In the genomic region with DNA sequence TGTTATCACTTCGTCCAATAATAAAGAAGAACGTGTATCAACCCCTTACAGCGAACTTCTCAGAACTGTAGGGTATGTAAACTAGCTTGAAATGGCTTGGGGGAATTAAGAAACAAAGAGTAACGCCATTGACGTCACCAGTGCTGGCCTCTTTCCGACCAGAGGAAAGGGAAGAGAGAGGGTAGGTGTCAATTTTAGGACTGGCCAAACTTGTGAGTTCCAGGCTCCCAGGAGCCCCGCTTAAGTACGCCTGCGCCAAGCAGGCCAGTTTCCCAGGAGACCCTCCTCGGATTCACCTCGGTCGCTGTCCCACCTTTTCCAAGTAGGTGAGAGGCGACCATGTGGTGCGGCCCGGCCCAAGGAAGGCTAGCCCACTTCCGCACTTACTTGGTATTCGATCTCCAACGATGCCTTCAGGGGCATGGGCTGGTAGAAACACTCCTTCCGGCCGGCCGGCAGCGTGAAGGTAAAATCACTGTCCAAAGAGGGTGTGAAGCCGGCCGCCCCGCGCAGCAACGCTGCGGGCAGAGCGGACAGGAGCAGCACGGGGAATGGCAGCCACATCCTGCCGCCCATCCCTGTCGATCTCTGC, we compare ENCODE assay signal across 8 mouse cellular contexts. TPM values are rescaled to one million over a fixed set of nuclear protein-coding genes. Genes with fewer than 3 reads are reported as not detected.
A peak's percentile ranks its signal among the peaks of the same experiment; 100 is the strongest.
DNase-seq lines count a peak whose midpoint lies in the region; ATAC-seq and TF ChIP-seq lines count a peak whose summit lies in the region.

No protein-coding gene starts in this region.

- peak overlapping the region; percentile 45 for H3K4me2 ChIP-seq in intestine, embryonic 14.5 days (ENCODE audit: low read length)
- H3K4me2 ChIP-seq in lung, postnatal 0 days (replicated peaks; ENCODE audit: low read depth, low read length) = peak overlapping the region; percentile 92

- peak overlapping the region; percentile 83 for H3K9ac ChIP-seq in intestine, embryonic 14.5 days (ENCODE audit: low read length)
- peak overlapping the region; percentile 92 for H3K9ac ChIP-seq in lung, postnatal 0 days (replicated peaks; ENCODE audit: low read depth)

- no peaks in the 10 kb centered on the region for H3K9me3 ChIP-seq in intestine, embryonic 14.5 days (ENCODE audit: control insufficient read depth, low read length)
- no peaks in the 10 kb centered on the region for H3K9me3 ChIP-seq in lung, postnatal 0 days (ENCODE audit: low read length)

- no peak for TF ChIP-seq CTCF in lung, postnatal 0 days (IDR thresholded peaks at IDR 0.05)

- no peaks in the 10 kb centered on the region for H3K27me3 ChIP-seq in intestine, embryonic 14.5 days (replicated peaks; ENCODE audit: control insufficient read depth, insufficient read depth, low read length)
- H3K27me3 ChIP-seq in lung, postnatal 0 days (replicated peaks; ENCODE audit: insufficient read depth, low read length) = no peaks in the 10 kb centered on the region

- peaks cover 7% of the 10 kb centered on the region; the same call in 1 of the 2 replicates for H3K4me1 ChIP-seq in intestine, embryonic 14.5 days (replicated peaks; ENCODE audit: control insufficient read depth, insufficient read depth, low read length)
- H3K4me1 ChIP-seq in lung, postnatal 0 days (ENCODE audit: insufficient read depth, low read depth, low read length) = 0 out of 2 replicates have a peak, but pooled peaks cover 5% of the 10 kb centered on the region

- DNase-seq in right cerebral cortex, adult 18-20 months = peak; percentile 19
- no peak for DNase-seq in right cerebral cortex, postnatal 25 days
- DNase-seq in brain, adult 2 months (ENCODE audit: low read depth, low spot score) = peak; percentile 48
- peak; percentile 32 for DNase-seq in gastrocnemius, postnatal 25 days
- DNase-seq in intestine, embryonic 14.5 days (ENCODE audit: low spot score) = no peak
- DNase-seq in lung, postnatal 0 days (ENCODE audit: low spot score) = peak; percentile 86
- peak; percentile 62 for DNase-seq in retina, embryonic 14.5 days (ENCODE audit: low spot score)
- DNase-seq in T-cell, adult 2 months (ENCODE audit: low spot score) = no peak

- H3K27ac ChIP-seq in intestine, embryonic 14.5 days (ENCODE audit: low read depth) = peak overlapping the region; percentile 91
- H3K27ac ChIP-seq in lung, postnatal 0 days (ENCODE audit: low read length) = peak overlapping the region; percentile 96

- TF ChIP-seq EP300 in lung, postnatal 0 days (IDR thresholded peaks at IDR 0.05) = no peak

- H3K36me3 ChIP-seq in intestine, embryonic 14.5 days (ENCODE audit: control insufficient read depth, insufficient read depth, low read length) = peaks cover 15% of the 10 kb centered on the region
- H3K36me3 ChIP-seq in lung, postnatal 0 days (ENCODE audit: insufficient read depth, low read length) = 0 out of 2 replicates have a peak, but pooled peaks cover 3% of the 10 kb centered on the region

- peak overlapping the region; percentile 91 for H3K4me3 ChIP-seq in intestine, embryonic 14.5 days (ENCODE audit: low read depth, low read length)
- H3K4me3 ChIP-seq in lung, postnatal 0 days (ENCODE audit: low read depth, low read length) = peak overlapping the region; percentile 90

- peak; percentile 70 for ATAC-seq in intestine, embryonic 14.5 days (replicated peaks; ENCODE audit: low FRiP score, low TSS enrichment, low read depth)
- ATAC-seq in lung, postnatal 0 days = peak; percentile 27

- WGBS in intestine, embryonic 14.5 days = 0% methylated on average over 32 of the region's 32 CpGs
- 0% methylated on average over 28 of the region's 32 CpGs for WGBS in lung, postnatal 0 days

RNA-seq across cellular contexts. Expression of gene Tmed5, which starts 0.5 kb away (rescaled TPM):
- total RNA-seq in gastrocnemius, postnatal 25 days (2021) = 10 to 100 TPM; 22.2 to 31.7 TPM
- 41.4 and 47.2 TPM in 2 replicates for polyA plus RNA-seq in intestine, embryonic 14.5 days (2014; fragmentation: Nextera tagmentation; extraction: Ambion mirVana)
- 33.9 and 36.4 TPM in 2 replicates for polyA plus RNA-seq in lung, postnatal 0 days (2015; fragmentation: Nextera tagmentation; extraction: Ambion mirVana)

RNA-seq across cellular contexts. Expression of gene Ccdc18, which starts 0.7 kb away (rescaled TPM):
- total RNA-seq in gastrocnemius, postnatal 25 days (2021) = under 1 TPM; 0.32 to 0.46 TPM
- polyA plus RNA-seq in intestine, embryonic 14.5 days (2014; fragmentation: Nextera tagmentation; extraction: Ambion mirVana) = 8.6 and 11.1 TPM in 2 replicates
- 2.6 and 3.3 TPM in 2 replicates for polyA plus RNA-seq in lung, postnatal 0 days (2015; fragmentation: Nextera tagmentation; extraction: Ambion mirVana)

Comparison
In these comparisons a context has a peak if more than half of its experiments do, and no peak if none do; other contexts are left out.
1. DNase-seq: peak in right cerebral cortex, adult 18-20 months (single experiment), brain, adult 2 months (single experiment), gastrocnemius, postnatal 25 days (single experiment), lung, postnatal 0 days (single experiment) and retina, embryonic 14.5 days (single experiment); none in right cerebral cortex, postnatal 25 days (single experiment), intestine, embryonic 14.5 days (single experiment) and T-cell, adult 2 months (single experiment).